Mouse (Mus musculus) activated CD4-positive, CD25-positive, alpha-beta regulatory T cell, adult 4 months (primary cell): Measurements from ENCODE around the gene Ctnnbip1. TPM values are rescaled to one million over a fixed set of nuclear protein-coding genes. Genes with fewer than 3 reads are reported as not detected.
"Not testable (repeated sequence)": the region's sequence is repeated elsewhere in the genome, so short reads cannot be mapped to it uniquely, and the experiment has no call there.

Source experiments
- ATAC-seq: one replicate; pipeline ENCODE4 v1.8.0; 2017
- polyA plus RNA-seq, 2 experiments: library from polyadenylated mRNA; unstranded; fragments of 100-300 nt; shearing (Covaris generic); gene quantifications; one replicate each; pipeline ENCODE4 v1.2.1; 2017

Ctnnbip1 gene
- polyA plus RNA-seq, 2 experiments from 2014 or later: 0.28 to 1.4 TPM

- ATAC-seq: no peak
Measured at GRCm38 (mm10) chr4:149590200-149590599, 72.2 kb downstream of the Ctnnbip1 start.

- no peak for ATAC-seq
Measured at GRCm38 (mm10) chr4:149591486-149591885, 73.5 kb downstream of the Ctnnbip1 start.

- ATAC-seq: no peak
Measured at GRCm38 (mm10) chr4:149594913-149595581, 77.0 kb downstream of the Ctnnbip1 start.

- ATAC-seq: no peak
Measured at GRCm38 (mm10) chr4:149597641-149598208, 79.7 kb downstream of the Ctnnbip1 start.

GRCm38 (mm10) chr4:149599549-149599948, 81.5 kb downstream of the Ctnnbip1 start:
- no peak for ATAC-seq

- no peak for ATAC-seq
Measured at GRCm38 (mm10) chr4:149600130-149600529, 82.1 kb downstream of the Ctnnbip1 start.

- ATAC-seq: no peak
Measured at GRCm38 (mm10) chr4:149601484-149601883, 83.4 kb downstream of the Ctnnbip1 start.

- ATAC-seq: no peak
Measured at GRCm38 (mm10) chr4:149602236-149602635, 84.2 kb downstream of the Ctnnbip1 start.

- ATAC-seq: no peak
Measured at GRCm38 (mm10) chr4:149603860-149604259, 85.8 kb downstream of the Ctnnbip1 start.

GRCm38 (mm10) chr4:149604518-149604917, 86.5 kb downstream of the Ctnnbip1 start:
- ATAC-seq: no peak

GRCm38 (mm10) chr4:149606056-149606455, 88.0 kb downstream of the Ctnnbip1 start:
- ATAC-seq: no peak

GRCm38 (mm10) chr4:149606766-149607358, 88.8 kb downstream of the Ctnnbip1 start:
- ATAC-seq: no peak

- no peak for ATAC-seq
Measured at GRCm38 (mm10) chr4:149607591-149608308, 89.7 kb downstream of the Ctnnbip1 start.

- ATAC-seq: no peak
Measured at GRCm38 (mm10) chr4:149608309-149608638, 90.2 kb downstream of the Ctnnbip1 start.

- no peak for ATAC-seq
Measured at GRCm38 (mm10) chr4:149609256-149610025, 91.4 kb downstream of the Ctnnbip1 start.

- no peak for ATAC-seq
Measured at GRCm38 (mm10) chr4:149611376-149612044, 93.5 kb downstream of the Ctnnbip1 start.

GRCm38 (mm10) chr4:149613497-149613896, 95.5 kb downstream of the Ctnnbip1 start:
- ATAC-seq: not testable (repeated sequence)

- no peak for ATAC-seq
Measured at GRCm38 (mm10) chr4:149614869-149615268, 96.8 kb downstream of the Ctnnbip1 start.
